Mouse (Mus musculus) cortical plate, adult 2 months (tissue): ENCODE measurements around the gene Myl4.

Experiments used
- CTCF ChIP-seq: fragments of 200-500 bp; IDR thresholded peaks from 2 replicates; pipeline ENCODE4 v1.5.1; 2011; ENCODE audit warnings: mild to moderate bottlenecking, control low read depth, low read length; ENCODE audit not compliant: insufficient read depth; ENCODE audit errors: extremely low read depth
- POLR2A ChIP-seq: fragments of 200-500 bp; IDR thresholded peaks from 2 replicates; pipeline ENCODE4 v1.6.1; 2011; ENCODE audit warnings: mild to moderate bottlenecking, low read length, control low read depth; ENCODE audit not compliant: insufficient read depth; ENCODE audit errors: extremely low read depth

- TF ChIP-seq CTCF (no peak), POLR2A (no peak)
Observed at GRCm38 (mm10) chr11:104626635-104627034, 76.2 kb downstream of the Myl4 start.
